Mouse (Mus musculus) liver, adult (tissue): ENCODE data around the gene Cdon.

ENCODE experiments used
- GATA4 ChIP-seq: IDR thresholded peaks from 2 replicates; pipeline ENCODE4 v1.6.1; 2014; ENCODE audit warnings: mild to moderate bottlenecking, low read length; ENCODE audit not compliant: insufficient replicate concordance

The Cdon gene

GRCm38 (mm10) chr9:35423265-35423664 is 2.3 kb downstream of the Cdon start:
- no peak for TF ChIP-seq GATA4

GRCm38 (mm10) chr9:35424671-35425070 is 3.7 kb downstream of the Cdon start:
- no peak for TF ChIP-seq GATA4

- no peak for TF ChIP-seq GATA4
Observed at GRCm38 (mm10) chr9:35430476-35430875, 9.5 kb downstream of the Cdon start.

- TF ChIP-seq GATA4, result no peak
Observed at GRCm38 (mm10) chr9:35431396-35431795, 10.5 kb downstream of the Cdon start.

- TF ChIP-seq GATA4, result no peak
Observed at GRCm38 (mm10) chr9:35434340-35434739, 13.4 kb downstream of the Cdon start.

GRCm38 (mm10) chr9:35435565-35435964 is 14.6 kb downstream of the Cdon start:
- no peak for TF ChIP-seq GATA4

- TF ChIP-seq GATA4, result no peak
Observed at GRCm38 (mm10) chr9:35438286-35439061, 17.5 kb downstream of the Cdon start.

GRCm38 (mm10) chr9:35439062-35439442 is 18.1 kb downstream of the Cdon start:
- TF ChIP-seq GATA4, result no peak

- TF ChIP-seq GATA4, result no peak
Observed at GRCm38 (mm10) chr9:35439754-35440153, 18.8 kb downstream of the Cdon start.

- no peak for TF ChIP-seq GATA4
Observed at GRCm38 (mm10) chr9:35442476-35442875, 21.5 kb downstream of the Cdon start.

- no peak for TF ChIP-seq GATA4
Observed at GRCm38 (mm10) chr9:35443618-35444511, 22.9 kb downstream of the Cdon start.

GRCm38 (mm10) chr9:35444512-35444886 is 23.6 kb downstream of the Cdon start:
- no peak for TF ChIP-seq GATA4

- TF ChIP-seq GATA4, result no peak
Observed at GRCm38 (mm10) chr9:35446916-35447315, 26.0 kb downstream of the Cdon start.

GRCm38 (mm10) chr9:35453311-35453710 is 32.4 kb downstream of the Cdon start:
- no peak for TF ChIP-seq GATA4

GRCm38 (mm10) chr9:35459594-35459993 is 38.7 kb downstream of the Cdon start:
- TF ChIP-seq GATA4, result no peak

GRCm38 (mm10) chr9:35467264-35467817 is 46.4 kb downstream of the Cdon start:
- no peak for TF ChIP-seq GATA4
